Mouse (Mus musculus): ENCODE results near the gene Rcor1.

- TF ChIP-seq CTCF (IDR thresholded peaks at IDR 0.05; ENCODE audit: low read depth) (no peak), EP300 (IDR thresholded peaks at IDR 0.05; ENCODE audit: low read depth) (no peak)
Measured at GRCm38 (mm10) chr12:111151422-111152156, 112.4 kb downstream of the Rcor1 start.

All from liver, postnatal 0 days (tissue).